Mouse (Mus musculus) small intestine, adult 2 months (tissue): ENCODE results near the gene Islr.

Source experiments
- CTCF ChIP-seq: fragments of 200-500 bp; IDR thresholded peaks from 2 replicates; pipeline ENCODE4 v1.5.1; 2012; ENCODE audit warnings: low read depth, mild to moderate bottlenecking, control low read depth, inconsistent platforms, low read length, moderate library complexity, mixed read lengths; ENCODE audit not compliant: insufficient replicate concordance, insufficient read length; ENCODE audit errors: extremely low read depth
- POLR2A ChIP-seq: fragments of 200-500 bp; IDR thresholded peaks from 2 replicates; pipeline ENCODE4 v1.6.1; 2012; ENCODE audit warnings: low read depth, mild to moderate bottlenecking, control low read depth, inconsistent platforms, low read length, moderate library complexity

DNA sequence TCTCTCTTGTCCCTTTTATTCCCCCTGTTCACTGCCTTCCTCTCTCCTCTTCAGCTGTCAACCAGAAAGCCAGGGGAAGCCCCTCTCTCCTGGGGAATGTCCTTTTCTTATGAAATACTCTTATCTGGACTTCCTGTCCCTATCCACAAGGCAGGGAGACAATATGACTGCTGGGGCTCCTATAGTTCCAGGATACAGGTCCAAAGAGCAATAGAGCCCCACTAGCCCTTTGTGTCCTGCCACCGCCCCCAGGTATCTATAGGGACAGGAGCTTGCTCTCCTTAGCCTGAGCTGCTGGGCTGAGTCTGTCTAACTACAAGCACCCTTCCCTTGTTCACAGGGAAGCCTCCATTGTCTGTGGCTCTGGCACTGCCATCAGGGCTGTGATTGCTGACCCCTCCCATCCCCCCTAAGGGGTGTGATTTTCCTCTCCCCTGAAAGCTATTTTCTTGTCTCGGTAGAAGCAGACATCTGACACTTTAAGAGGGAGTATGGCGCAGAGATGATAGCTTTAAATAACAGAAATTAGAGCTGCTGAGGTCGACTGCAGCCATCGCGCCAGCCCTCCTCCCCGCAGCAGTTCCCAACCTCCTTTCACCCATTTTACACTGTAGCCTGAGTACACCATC is 88.7 kb downstream of the Islr start:
- TF ChIP-seq POLR2A (no peak), CTCF (no peak)
